Mouse (Mus musculus): ENCODE data around the gene Pex7.

- TF ChIP-seq CTCF (IDR thresholded peaks at IDR 0.05; ENCODE audit: borderline replicate concordance, control insufficient read depth, extremely low read depth, insufficient read depth, low read length, poor library complexity) (no peak), POLR2A (IDR thresholded peaks at IDR 0.05; ENCODE audit: control insufficient read depth, extremely low read depth, insufficient read depth, low read length, poor library complexity) (no peak)
These were observed 34.4 kb upstream of the Pex7 start for GRCm38 (mm10) chr10:19941914-19942313.
